Mouse (Mus musculus): ENCODE data around the gene Tysnd1. TPM values are rescaled to one million over a fixed set of nuclear protein-coding genes. Genes with fewer than 3 reads are reported as not detected.

The Tysnd1 gene
- total RNA-seq, 2 experiments from 2014 or later, result 19.7 to 22.7 TPM

GRCm38 (mm10) chr10:61680015-61680913 lies 15.1 kb upstream of the Tysnd1 start, which contains the start of gene Sar1a:
Gene Sar1a, plus strand, starts transcription at chr10:61680299.
- ATAC-seq (replicated peaks; ENCODE audit: poor library complexity), result peak; percentile 98

- no peak for ATAC-seq (replicated peaks; ENCODE audit: poor library complexity)
These were observed 5.9 kb upstream of the Tysnd1 start for GRCm38 (mm10) chr10:61689405-61689804.

GRCm38 (mm10) chr10:61693563-61693962 lies 1.8 kb upstream of the Tysnd1 start:
- ATAC-seq (replicated peaks; ENCODE audit: poor library complexity), result no peak

- peak; percentile 13; the same call in 1 of the 2 replicates for ATAC-seq (replicated peaks; ENCODE audit: poor library complexity)
These were observed 617 bp downstream of the Tysnd1 start for GRCm38 (mm10) chr10:61695703-61696559.

- no peak for ATAC-seq (replicated peaks; ENCODE audit: poor library complexity)
These were observed 1.2 kb downstream of the Tysnd1 start for GRCm38 (mm10) chr10:61696560-61696823.

GRCm38 (mm10) chr10:61697028-61697427 lies 1.7 kb downstream of the Tysnd1 start:
- no peak for ATAC-seq (replicated peaks; ENCODE audit: poor library complexity)

- ATAC-seq (replicated peaks; ENCODE audit: poor library complexity), result no peak
These were observed 9.3 kb downstream of the Tysnd1 start for GRCm38 (mm10) chr10:61704663-61705062.

GRCm38 (mm10) chr10:61706412-61707375 lies 11.4 kb downstream of the Tysnd1 start:
- no peak for ATAC-seq (replicated peaks; ENCODE audit: poor library complexity)

- no peak for ATAC-seq (replicated peaks; ENCODE audit: poor library complexity)
These were observed 18.3 kb downstream of the Tysnd1 start for GRCm38 (mm10) chr10:61713601-61714000.

- ATAC-seq (replicated peaks; ENCODE audit: poor library complexity), result peak; percentile 59
These were observed 18.8 kb downstream of the Tysnd1 start for GRCm38 (mm10) chr10:61714146-61714545.

GRCm38 (mm10) chr10:61714771-61715461 lies 19.6 kb downstream of the Tysnd1 start, which contains the start of gene Aifm2:
Gene Aifm2, plus strand, starts transcription at chr10:61715263.
- ATAC-seq (replicated peaks; ENCODE audit: poor library complexity), result peak; percentile 77

- no peak for ATAC-seq (replicated peaks; ENCODE audit: poor library complexity)
These were observed 20.1 kb downstream of the Tysnd1 start for GRCm38 (mm10) chr10:61715462-61715837.

GRCm38 (mm10) chr10:61715996-61716864 lies 20.9 kb downstream of the Tysnd1 start:
- ATAC-seq (replicated peaks; ENCODE audit: poor library complexity), result peak; percentile 53

- ATAC-seq (replicated peaks; ENCODE audit: poor library complexity), result no peak
These were observed 22.3 kb downstream of the Tysnd1 start for GRCm38 (mm10) chr10:61717406-61718296.

- no peak for ATAC-seq (replicated peaks; ENCODE audit: poor library complexity)
These were observed 25.0 kb downstream of the Tysnd1 start for GRCm38 (mm10) chr10:61720331-61720730.

- ATAC-seq (replicated peaks; ENCODE audit: poor library complexity), result no peak
These were observed 26.9 kb downstream of the Tysnd1 start for GRCm38 (mm10) chr10:61722215-61722614.

GRCm38 (mm10) chr10:61723271-61723670 lies 28.0 kb downstream of the Tysnd1 start:
- ATAC-seq (replicated peaks; ENCODE audit: poor library complexity), result no peak

GRCm38 (mm10) chr10:61729181-61729580 lies 33.9 kb downstream of the Tysnd1 start:
- ATAC-seq (replicated peaks; ENCODE audit: poor library complexity), result no peak
